Mouse (Mus musculus) hindbrain, embryonic 16.5 days (tissue): ENCODE measurements around the gene Mdga1. TPM values are rescaled to one million over a fixed set of nuclear protein-coding genes. Genes with fewer than 3 reads are reported as not detected.

ENCODE experiments used
- ATAC-seq: fragments of 200-750 bp; cut with Nextera tagmentation; 2 replicates; pipeline ENCODE4 v1.8.0; 2017; ENCODE audit warnings: moderate TSS enrichment, moderate library complexity
- H3K27ac ChIP-seq: fragments of 300-500 bp; sonication (generic); 2 replicates; pipeline ENCODE4 v1.5.1; 2014; ENCODE audit warnings: low read depth, mild to moderate bottlenecking, control low read depth, low read length, moderate library complexity
- H3K27me3 ChIP-seq: fragments of 300-500 bp; sonication (generic); replicated peaks from 2 replicates; pipeline ENCODE4 v1.6.1; 2014; ENCODE audit warnings: low read length; ENCODE audit not compliant: control insufficient read depth, insufficient read depth
- H3K36me3 ChIP-seq: fragments of 300-500 bp; sonication (generic); 2 replicates; pipeline ENCODE4 v1.6.1; 2014; ENCODE audit warnings: mild to moderate bottlenecking, low read length, moderate library complexity, mixed read lengths; ENCODE audit not compliant: control insufficient read depth, insufficient read depth
- H3K4me1 ChIP-seq: fragments of 300-500 bp; sonication (generic); 2 replicates; pipeline ENCODE4 v1.6.1; 2014; ENCODE audit warnings: low read depth, low read length; ENCODE audit not compliant: control insufficient read depth, insufficient read depth
- H3K4me2 ChIP-seq: fragments of 300-500 bp; sonication (generic); 2 replicates; pipeline ENCODE4 v1.6.1; 2014; ENCODE audit warnings: mild to moderate bottlenecking, low read length, control low read depth, moderate library complexity
- H3K4me3 ChIP-seq: fragments of 300-500 bp; sonication (generic); 2 replicates; pipeline ENCODE4 v1.5.1; 2014; ENCODE audit warnings: mild to moderate bottlenecking, low read length, control low read depth, moderate library complexity
- H3K9ac ChIP-seq: fragments of 300-500 bp; sonication (generic); 2 replicates; pipeline ENCODE4 v1.6.1; 2014; ENCODE audit warnings: low read depth, mild to moderate bottlenecking, control low read depth, low read length, moderate library complexity
- H3K9me3 ChIP-seq: fragments of 300-500 bp; sonication (generic); 2 replicates; pipeline ENCODE4 v1.6.1; 2014; ENCODE audit warnings: mild to moderate bottlenecking, low read length, moderate library complexity; ENCODE audit not compliant: control insufficient read depth
- WGBS: fragments of 180-500 bp; shearing (Covaris S2); extraction: QIAGEN DNeasy Blood & Tissue Kit; methylation state at CpG from one replicate; pipeline ENCODE4 v1.1.7; 2014; 5-methylcytosine and 5-hydroxymethylcytosine counted together
- polyA plus RNA-seq: library from polyadenylated mRNA; unstranded; fragments of >200 nt; fragmentation: Nextera tagmentation; extraction: Ambion mirVana; gene quantifications from 2 replicates; pipeline ENCODE4 v1.2.1, GENCODE M21; 2015

The Mdga1 gene
- polyA plus RNA-seq, 1 experiment from 2014 or later, result 14.0 TPM

- H3K36me3 ChIP-seq, result no peaks in the 10 kb centered on the region
- no peak overlapping the region for H3K4me3 ChIP-seq
- 76% methylated on average over 21 of the region's 21 CpGs for WGBS
- H3K27ac ChIP-seq, result no peak overlapping the region
- H3K9ac ChIP-seq, result no peak overlapping the region
- no peak overlapping the region for H3K4me2 ChIP-seq
- peaks cover 24% of the 10 kb centered on the region for H3K4me1 ChIP-seq
- H3K27me3 ChIP-seq, result no peaks in the 10 kb centered on the region
- ATAC-seq, result no peak
- H3K9me3 ChIP-seq, result no peaks in the 10 kb centered on the region
These were observed 170.3 kb downstream of the Mdga1 start for GRCm38 (mm10) chr17:29799398-29800095.

- no peak overlapping the region for H3K27ac ChIP-seq
- H3K4me1 ChIP-seq, result peaks cover 27% of the 10 kb centered on the region
- H3K27me3 ChIP-seq, result no peaks in the 10 kb centered on the region
- no peak for ATAC-seq
- H3K36me3 ChIP-seq, result no peaks in the 10 kb centered on the region
- peak overlapping the region; percentile 42; the same call in 1 of the 2 replicates for H3K9ac ChIP-seq
- 45% methylated on average over 10 of the region's 10 CpGs for whole genome bisulfite sequencing
- H3K4me2 ChIP-seq, result no peak overlapping the region
- no peaks in the 10 kb centered on the region for H3K9me3 ChIP-seq
- no peak overlapping the region for H3K4me3 ChIP-seq
These were observed 171.7 kb downstream of the Mdga1 start for GRCm38 (mm10) chr17:29798151-29798550.

- H3K9ac ChIP-seq, result no peak overlapping the region
- no peak overlapping the region for H3K4me2 ChIP-seq
- no peak overlapping the region for H3K4me3 ChIP-seq
- 45% methylated on average over 9 of the region's 9 CpGs for WGBS
- H3K27me3 ChIP-seq, result no peaks in the 10 kb centered on the region
- no peak for ATAC-seq
- H3K4me1 ChIP-seq, result peaks cover 27% of the 10 kb centered on the region
- H3K36me3 ChIP-seq, result no peaks in the 10 kb centered on the region
- H3K27ac ChIP-seq, result no peak overlapping the region
- no peaks in the 10 kb centered on the region for H3K9me3 ChIP-seq
These were observed 173.1 kb downstream of the Mdga1 start for GRCm38 (mm10) chr17:29796787-29797186.

- no peaks in the 10 kb centered on the region for H3K36me3 ChIP-seq
- no peak overlapping the region for H3K9ac ChIP-seq
- ATAC-seq, result peak; percentile 35; the same call in 1 of the 2 replicates
- H3K27ac ChIP-seq, result peak overlapping the region; percentile 83
- no peaks in the 10 kb centered on the region for H3K9me3 ChIP-seq
- no peak overlapping the region for H3K4me3 ChIP-seq
- no peak overlapping the region for H3K4me2 ChIP-seq
- 9% methylated on average over 7 of the region's 7 CpGs for WGBS
- H3K4me1 ChIP-seq, result peaks cover 27% of the 10 kb centered on the region
- H3K27me3 ChIP-seq, result no peaks in the 10 kb centered on the region
These were observed 173.8 kb downstream of the Mdga1 start for GRCm38 (mm10) chr17:29796086-29796485.

- Histone ChIP-seq H3K36me3 (no peaks in the 10 kb centered on the region), H3K9ac (peak overlapping the region; percentile 54), H3K27ac (peak overlapping the region; percentile 83), H3K27me3 (no peaks in the 10 kb centered on the region), H3K9me3 (no peaks in the 10 kb centered on the region), H3K4me3 (0 out of 2 replicates have a peak overlapping the region, but pooled peaks have one; percentile 17), H3K4me1 (peaks cover 27% of the 10 kb centered on the region), H3K4me2 (peak overlapping the region; percentile 42)
- WGBS, result under 1% methylated on average over 23 of the region's 23 CpGs
- ATAC-seq, result peak; percentile 77
These were observed 174.7 kb downstream of the Mdga1 start for GRCm38 (mm10) chr17:29795050-29795770.

GRCm38 (mm10) chr17:29791531-29792050, 178.3 kb downstream of the Mdga1 start:
- no peak overlapping the region for H3K4me2 ChIP-seq
- no peaks in the 10 kb centered on the region for H3K9me3 ChIP-seq
- H3K4me3 ChIP-seq, result no peak overlapping the region
- peaks cover 21% of the 10 kb centered on the region for H3K4me1 ChIP-seq
- ATAC-seq, result no peak
- no peaks in the 10 kb centered on the region for H3K27me3 ChIP-seq
- no peak overlapping the region for H3K9ac ChIP-seq
- H3K36me3 ChIP-seq, result no peaks in the 10 kb centered on the region
- 78% methylated on average over 9 of the region's 9 CpGs for WGBS
- H3K27ac ChIP-seq, result no peak overlapping the region

- no peak overlapping the region for H3K4me3 ChIP-seq
- no peaks in the 10 kb centered on the region for H3K9me3 ChIP-seq
- H3K27ac ChIP-seq, result no peak overlapping the region
- H3K9ac ChIP-seq, result no peak overlapping the region
- ATAC-seq, result no peak
- no peak overlapping the region for H3K4me2 ChIP-seq
- no peaks in the 10 kb centered on the region for H3K36me3 ChIP-seq
- no peaks in the 10 kb centered on the region for H3K27me3 ChIP-seq
- peaks cover 11% of the 10 kb centered on the region for H3K4me1 ChIP-seq
- WGBS, result 72% methylated on average over 12 of the region's 12 CpGs
These were observed 179.6 kb downstream of the Mdga1 start for GRCm38 (mm10) chr17:29790231-29790740.

GRCm38 (mm10) chr17:29789715-29790114, 180.2 kb downstream of the Mdga1 start:
- no peak overlapping the region for H3K4me3 ChIP-seq
- no peaks in the 10 kb centered on the region for H3K9me3 ChIP-seq
- H3K4me1 ChIP-seq, result peaks cover 5% of the 10 kb centered on the region
- no peak overlapping the region for H3K4me2 ChIP-seq
- H3K9ac ChIP-seq, result no peak overlapping the region
- WGBS, result 74% methylated on average over 9 of the region's 9 CpGs
- no peak for ATAC-seq
- H3K27me3 ChIP-seq, result no peaks in the 10 kb centered on the region
- H3K27ac ChIP-seq, result no peak overlapping the region
- H3K36me3 ChIP-seq, result no peaks in the 10 kb centered on the region

- WGBS, result 87% methylated on average over 10 of the region's 10 CpGs
- Histone ChIP-seq H3K36me3 (no peaks in the 10 kb centered on the region), H3K27ac (no peak overlapping the region), H3K9me3 (no peaks in the 10 kb centered on the region), H3K4me1 (no peaks in the 10 kb centered on the region), H3K9ac (no peak overlapping the region), H3K4me2 (no peak overlapping the region), H3K27me3 (no peaks in the 10 kb centered on the region), H3K4me3 (no peak overlapping the region)
- no peak for ATAC-seq
These were observed 181.3 kb downstream of the Mdga1 start for GRCm38 (mm10) chr17:29788573-29788972.
